ENCODE assay signal across 11 mouse cellular contexts in genomic region chr11:119720101-119721048, GRCm38 (mm10).
DNase-seq lines count a peak whose midpoint lies in the region; ATAC-seq and TF ChIP-seq lines count a peak whose summit lies in the region.
"Had no signal": no experiment of that assay in that cellular context is flagged by ENCODE, and none has a peak within 500 bp of the region (broad histone marks: within the 10 kb centered on the region; RNA-seq: fewer than 3 reads in every experiment).

No protein-coding gene starts in this region.

- 72% methylated on average over 9 of the region's 9 CpGs for WGBS in heart, embryonic 10.5 days
- 68% methylated on average over 9 of the region's 9 CpGs for WGBS in intestine, postnatal 0 days

- peak; percentile 82 for DNase-seq in heart, adult 18-20 months
- DNase-seq in heart, embryonic 10.5 days (ENCODE audit: low spot score), result no peak
- DNase-seq in brain, adult 2 months (ENCODE audit: low read depth, low spot score), result peak; percentile 67
- DNase-seq in heart, postnatal 10 days, result peak; percentile 86

- no peak overlapping the region for H3K9ac ChIP-seq in intestine, postnatal 0 days (ENCODE audit: low read depth, low read length)
- H3K9ac ChIP-seq: limb, embryonic 15.5 days; stomach, embryonic 15.5 days had no signal

- H3K4me2 ChIP-seq in myocyte (ENCODE audit: low read depth), result peak overlapping the region; percentile 33
- H3K4me2 ChIP-seq in intestine, postnatal 0 days (replicated peaks; ENCODE audit: low read depth), result no peak overlapping the region
- H3K4me2 ChIP-seq: limb, embryonic 15.5 days; stomach, embryonic 15.5 days had no signal

- TF ChIP-seq CTCF in intestine, postnatal 0 days (IDR thresholded peaks at IDR 0.05; ENCODE audit: low read depth), result no peak

- no peak for TF ChIP-seq POLR2A in myocyte (IDR thresholded peaks at IDR 0.05; ENCODE audit: insufficient read length, low read depth)

- no peaks in the 10 kb centered on the region for H3K9me3 ChIP-seq in heart, embryonic 10.5 days
- H3K9me3 ChIP-seq in intestine, postnatal 0 days (ENCODE audit: control insufficient read depth), result no peaks in the 10 kb centered on the region
- H3K9me3 ChIP-seq: limb, embryonic 15.5 days; stomach, embryonic 15.5 days had no signal

- H3K27ac ChIP-seq in heart, embryonic 10.5 days, result no peak overlapping the region
- no peak overlapping the region for H3K27ac ChIP-seq in intestine, postnatal 0 days (ENCODE audit: low read depth, low read length)
- H3K27ac ChIP-seq: limb, embryonic 15.5 days; stomach, embryonic 15.5 days had no signal

- H3K27me3 ChIP-seq in heart, embryonic 10.5 days (ENCODE audit: insufficient read depth, poor library complexity, severe bottlenecking), result no peaks in the 10 kb centered on the region
- no peaks in the 10 kb centered on the region for H3K27me3 ChIP-seq in myocyte (ENCODE audit: control insufficient read depth, insufficient read depth, insufficient read length)
- no peaks in the 10 kb centered on the region for H3K27me3 ChIP-seq in intestine, postnatal 0 days (replicated peaks; ENCODE audit: control insufficient read depth, insufficient read depth, low read length)
- H3K27me3 ChIP-seq: limb, embryonic 15.5 days; stomach, embryonic 15.5 days had no signal

- peaks cover 68% of the 10 kb centered on the region for H3K79me2 ChIP-seq in myocyte (ENCODE audit: control insufficient read depth, insufficient read depth)

- intact Hi-C loops in heart, postnatal 10 days (cut with DNase I), result no loop called here

- peaks cover 13% of the 10 kb centered on the region for H3K36me3 ChIP-seq in heart, embryonic 10.5 days
- H3K36me3 ChIP-seq in myocyte (ENCODE audit: control insufficient read depth, insufficient read depth), result peaks cover under 1% of the 10 kb centered on the region
- peaks cover 6% of the 10 kb centered on the region; the same call in 1 of the 2 replicates for H3K36me3 ChIP-seq in intestine, postnatal 0 days (ENCODE audit: control insufficient read depth, insufficient read depth)
- H3K36me3 ChIP-seq: stomach, embryonic 15.5 days had no signal

- H3ac ChIP-seq in myocyte (ENCODE audit: control insufficient read depth, insufficient read length), result no peak overlapping the region

- no peak for ATAC-seq in intestine, postnatal 0 days
- ATAC-seq in activated CD4-positive, CD25-positive, alpha-beta regulatory T cell, adult 4 months, result no peak
- ATAC-seq in CD4-positive, CD25-positive, alpha-beta regulatory T cell, adult 4 months, result no peak
- ATAC-seq: midbrain, embryonic 16.5 days had no signal

- peaks cover 30% of the 10 kb centered on the region for H3K4me1 ChIP-seq in heart, embryonic 10.5 days
- no peaks in the 10 kb centered on the region for H3K4me1 ChIP-seq in intestine, postnatal 0 days (replicated peaks; ENCODE audit: control insufficient read depth, insufficient read depth, low read length)

- no peak overlapping the region for H3K4me3 ChIP-seq in heart, embryonic 10.5 days
- H3K4me3 ChIP-seq in myocyte, result no peak overlapping the region
- no peak overlapping the region for H3K4me3 ChIP-seq in intestine, postnatal 0 days (ENCODE audit: low read depth, low read length)
- H3K4me3 ChIP-seq: limb, embryonic 15.5 days; stomach, embryonic 15.5 days had no signal

TF ChIP-seq in myocyte, 11 proteins besides CTCF, POLR2A, EP300 and RAD21:
- TF ChIP-seq CEBPB (IDR thresholded peaks at IDR 0.05; ENCODE audit: insufficient read depth, poor library complexity, severe bottlenecking), result no peak
- no peak for TF ChIP-seq POLR2AphosphoS2 (IDR thresholded peaks at IDR 0.05; ENCODE audit: insufficient read length, low read depth)
- TF ChIP-seq TCF12 (IDR thresholded peaks at IDR 0.05; ENCODE audit: insufficient read depth, poor library complexity, severe bottlenecking), result no peak
TF ChIP-seq in myocyte: peak in this region for 0.
